Mouse (Mus musculus): ENCODE measurements around the gene 1700013F07Rik. TPM values are rescaled to one million over a fixed set of nuclear protein-coding genes. Genes with fewer than 3 reads are reported as not detected.

1700013F07Rik gene
- total and polyA plus RNA-seq, 2 experiments from 2014 or later: 1.3 to 3.1 TPM

DNA sequence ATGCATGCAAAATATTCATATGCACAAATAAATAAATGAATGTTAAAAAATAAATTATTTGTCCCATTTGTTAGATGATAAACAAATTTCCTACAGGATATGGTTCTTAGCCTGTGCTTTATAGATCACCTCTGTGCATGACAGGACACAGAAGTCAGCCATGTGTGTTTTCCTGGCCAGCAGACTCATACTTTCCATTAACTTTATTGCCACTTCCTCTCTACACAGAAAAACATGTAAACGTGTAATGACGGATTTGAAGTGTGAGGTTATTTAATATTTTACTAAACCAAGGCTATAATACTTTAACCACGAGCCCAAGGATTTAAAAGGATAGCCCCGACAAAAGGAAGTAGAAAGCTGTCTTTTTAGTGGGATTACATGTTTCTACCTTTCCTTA, 30.0 kb upstream of the 1700013F07Rik start:
- Histone ChIP-seq H3K9ac (replicated peaks; ENCODE audit: low read length) (no peak overlapping the region), H3K4me2 (ENCODE audit: low read depth, low read length) (no peak overlapping the region), H3K4me1 (ENCODE audit: insufficient read depth, low read length) (no peaks in the 10 kb centered on the region), H3K27me3 (ENCODE audit: insufficient read depth, low read length) (no peaks in the 10 kb centered on the region), H3K27ac (no peak overlapping the region), H3K4me3 (ENCODE audit: low read length) (no peak overlapping the region), H3K36me3 (ENCODE audit: insufficient read depth, low read length) (no peaks in the 10 kb centered on the region), H3K9me3 (ENCODE audit: low read length) (no peaks in the 10 kb centered on the region)
- TF ChIP-seq CTCF (IDR thresholded peaks at IDR 0.05; ENCODE audit: low read depth): no peak
- DNase-seq (ENCODE audit: low spot score) (no peak), ATAC-seq (no peak)
- 89% methylated on average over 4 of the region's 4 CpGs for WGBS

DNA sequence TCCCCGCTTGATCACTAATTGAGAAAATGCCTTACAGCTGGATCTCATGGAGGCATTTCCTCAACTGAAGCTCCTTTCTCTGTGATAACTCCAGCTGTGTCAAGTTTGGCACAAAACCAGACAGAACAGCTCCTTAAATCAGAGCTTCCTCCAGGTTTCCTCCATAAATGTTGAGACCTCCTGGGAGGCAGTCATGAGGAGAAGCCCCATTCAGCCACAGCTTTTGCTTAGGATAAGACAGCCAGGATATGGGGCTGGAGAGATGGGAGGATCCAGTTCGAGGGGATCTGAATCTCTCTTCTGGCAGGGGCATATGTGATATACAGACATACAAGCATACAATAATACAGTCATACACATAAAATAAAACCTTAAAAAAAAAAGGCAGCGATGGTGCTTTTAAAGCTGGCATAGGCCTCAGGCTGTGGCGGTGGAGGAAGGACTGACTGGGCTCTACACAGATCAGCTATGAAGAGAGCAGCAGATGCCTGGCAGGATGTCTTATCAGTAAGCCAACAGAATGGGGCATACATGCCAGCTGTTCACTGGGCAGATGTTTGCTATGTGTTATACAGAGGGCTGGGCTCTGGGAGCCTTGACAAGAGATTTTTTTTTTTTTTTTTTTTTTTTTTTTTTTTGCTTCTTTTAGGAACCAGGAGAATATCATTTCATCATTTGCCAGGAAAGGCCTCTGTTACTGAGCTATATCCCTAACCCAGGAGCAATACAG, 25.0 kb upstream of the 1700013F07Rik start:
- no peak overlapping the region for H3K9ac ChIP-seq (replicated peaks; ENCODE audit: low read length)
- no peak overlapping the region for H3K4me3 ChIP-seq (ENCODE audit: low read length)
- DNase-seq (ENCODE audit: low spot score): peak; percentile 8
- no peak for TF ChIP-seq CTCF (IDR thresholded peaks at IDR 0.05; ENCODE audit: low read depth)
- ATAC-seq: no peak; the same call in 1 of the 2 replicates
- H3K36me3 ChIP-seq (ENCODE audit: insufficient read depth, low read length): no peaks in the 10 kb centered on the region
- H3K4me2 ChIP-seq (ENCODE audit: low read depth, low read length): no peak overlapping the region
- no peaks in the 10 kb centered on the region for H3K27me3 ChIP-seq (ENCODE audit: insufficient read depth, low read length)
- peaks cover 6% of the 10 kb centered on the region for H3K4me1 ChIP-seq (ENCODE audit: insufficient read depth, low read length)
- no peaks in the 10 kb centered on the region for H3K9me3 ChIP-seq (ENCODE audit: low read length)
- WGBS: 73% methylated on average over 3 of the region's 4 CpGs
- no peak overlapping the region for H3K27ac ChIP-seq

DNA sequence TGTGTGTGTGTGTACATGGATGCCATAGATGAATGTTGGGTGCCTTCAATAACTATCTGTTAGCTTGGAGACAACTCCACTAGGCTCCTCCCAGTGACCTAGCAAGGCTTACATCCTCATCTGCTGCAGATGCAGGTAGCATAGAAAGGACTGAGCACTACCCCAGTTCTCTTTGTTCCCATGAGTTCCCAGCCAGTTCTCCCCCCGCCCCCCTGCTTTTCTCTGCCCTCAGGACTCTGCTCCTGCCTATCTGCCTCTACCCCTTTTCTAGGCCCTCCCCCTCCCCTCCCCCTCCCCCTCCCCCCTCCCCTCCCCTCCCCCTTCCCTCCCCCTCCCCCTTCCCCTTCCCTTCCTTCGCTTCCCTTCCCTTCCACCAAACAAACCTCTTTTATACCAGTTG, 23.8 kb upstream of the 1700013F07Rik start:
- DNase-seq (ENCODE audit: low spot score): no peak
- no peaks in the 10 kb centered on the region for H3K36me3 ChIP-seq (ENCODE audit: insufficient read depth, low read length)
- H3K4me2 ChIP-seq (ENCODE audit: low read depth, low read length): no peak overlapping the region
- WGBS: 60% methylated on average over 1 of the region's 2 CpGs
- no peak overlapping the region for H3K9ac ChIP-seq (replicated peaks; ENCODE audit: low read length)
- no peak overlapping the region for H3K27ac ChIP-seq
- peaks cover 6% of the 10 kb centered on the region for H3K4me1 ChIP-seq (ENCODE audit: insufficient read depth, low read length)
- no peaks in the 10 kb centered on the region for H3K27me3 ChIP-seq (ENCODE audit: insufficient read depth, low read length)
- no peak overlapping the region for H3K4me3 ChIP-seq (ENCODE audit: low read length)
- H3K9me3 ChIP-seq (ENCODE audit: low read length): no peaks in the 10 kb centered on the region
- no peak for ATAC-seq
- no peak for TF ChIP-seq CTCF (IDR thresholded peaks at IDR 0.05; ENCODE audit: low read depth)

DNA sequence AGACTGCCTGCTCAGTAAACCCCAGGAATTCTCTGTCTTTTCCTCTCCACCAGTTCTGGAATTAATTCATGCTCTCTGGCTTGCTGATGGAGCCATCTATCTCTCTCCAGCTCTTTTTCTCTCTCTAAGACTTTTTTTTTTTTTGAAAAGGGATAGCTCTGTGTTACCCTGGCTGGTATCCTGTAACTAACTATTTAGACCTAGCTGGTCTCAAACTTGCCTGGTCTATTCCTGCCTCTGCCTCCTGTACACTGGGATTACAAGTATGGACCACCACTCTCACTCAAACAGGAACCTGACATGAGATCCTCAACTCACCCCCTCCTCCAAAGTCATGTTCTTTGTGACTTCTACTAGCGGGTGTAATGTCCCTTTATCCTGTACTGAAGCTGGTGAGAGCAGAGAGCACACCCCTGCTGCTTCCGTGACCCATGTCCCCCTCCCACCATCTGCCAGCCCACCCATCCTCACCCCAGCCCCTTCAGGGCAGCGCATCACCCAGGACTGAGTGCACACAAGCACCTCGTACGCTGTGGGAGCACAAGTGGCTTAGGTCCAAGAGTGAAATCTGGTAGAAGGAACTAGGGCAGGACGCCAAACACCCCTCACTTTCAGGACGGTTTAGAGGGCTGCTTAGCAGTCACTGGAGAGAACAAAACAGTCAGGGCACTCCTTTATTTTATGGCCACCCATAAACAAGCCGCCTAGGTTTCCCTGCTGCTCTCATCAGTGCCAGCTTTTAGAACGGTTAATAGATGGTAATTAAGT, 23.1 kb upstream of the 1700013F07Rik start:
- peak; percentile 74 for ATAC-seq
- peak overlapping the region; percentile 33; the same call in 1 of the 2 replicates for H3K4me2 ChIP-seq (ENCODE audit: low read depth, low read length)

DNA sequence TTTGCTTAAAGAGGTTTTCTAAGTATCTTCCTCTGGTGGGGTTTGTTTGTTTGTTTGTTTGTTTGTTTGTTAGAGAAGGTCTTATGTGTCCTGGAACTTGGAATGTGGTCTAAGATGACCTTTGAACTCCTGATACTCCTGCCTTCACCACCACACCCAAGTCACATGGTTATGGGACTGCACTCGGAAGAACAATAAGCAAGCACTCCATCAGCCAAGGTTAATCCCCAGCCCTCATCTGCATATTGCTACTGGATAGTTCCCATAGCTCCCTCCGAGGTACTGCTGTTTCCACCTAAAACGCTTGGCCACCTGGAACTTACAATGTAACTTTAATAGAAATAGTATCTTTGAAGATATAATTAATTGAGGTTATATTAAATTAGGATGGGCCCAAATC, 20.5 kb upstream of the 1700013F07Rik start:
- WGBS: 68% methylated on average over 3 of the region's 3 CpGs
- no peak overlapping the region for H3K4me2 ChIP-seq (ENCODE audit: low read depth, low read length)

More for the DNA sequence above, 23.1 kb upstream of the 1700013F07Rik start:
- no peaks in the 10 kb centered on the region for H3K9me3 ChIP-seq (ENCODE audit: low read length)
- no peak overlapping the region for H3K9ac ChIP-seq (replicated peaks; ENCODE audit: low read length)
- DNase-seq (ENCODE audit: low spot score): peak; percentile 87
- TF ChIP-seq CTCF (IDR thresholded peaks at IDR 0.05; ENCODE audit: low read depth): no peak
- H3K27ac ChIP-seq: peak overlapping the region; percentile 32; the same call in 1 of the 2 replicates
- WGBS: 10% methylated on average over 9 of the region's 9 CpGs
- no peaks in the 10 kb centered on the region for H3K36me3 ChIP-seq (ENCODE audit: insufficient read depth, low read length)
- H3K4me1 ChIP-seq (ENCODE audit: insufficient read depth, low read length): peaks cover 6% of the 10 kb centered on the region
- H3K27me3 ChIP-seq (ENCODE audit: insufficient read depth, low read length): no peaks in the 10 kb centered on the region
- H3K4me3 ChIP-seq (ENCODE audit: low read length): no peak overlapping the region

DNA sequence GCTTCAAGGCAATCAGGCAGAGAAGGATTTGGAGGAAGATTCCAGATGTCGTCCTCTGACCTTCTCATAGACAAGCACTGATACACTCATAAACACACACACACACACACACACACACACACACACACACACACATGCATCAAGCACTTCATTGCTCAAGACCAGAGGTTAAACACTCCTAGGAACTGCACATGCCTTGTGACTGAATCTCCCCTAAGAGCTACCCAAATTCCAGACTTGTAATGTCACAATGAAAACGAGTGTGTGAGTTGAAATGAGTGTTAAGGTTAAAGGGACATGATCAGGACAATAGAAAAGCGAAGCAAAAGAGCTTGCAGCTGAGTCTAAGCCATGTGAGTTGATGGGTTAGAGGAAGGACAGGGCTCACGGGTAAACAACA, 15.7 kb upstream of the 1700013F07Rik start:
- TF ChIP-seq CTCF (IDR thresholded peaks at IDR 0.05; ENCODE audit: low read depth): no peak
- no peaks in the 10 kb centered on the region for H3K36me3 ChIP-seq (ENCODE audit: insufficient read depth, low read length)
- no peaks in the 10 kb centered on the region for H3K9me3 ChIP-seq (ENCODE audit: low read length)
- ATAC-seq (no peak), DNase-seq (ENCODE audit: low spot score) (no peak)
- H3K4me1 ChIP-seq (ENCODE audit: insufficient read depth, low read length): no peaks in the 10 kb centered on the region
- H3K4me2 ChIP-seq (ENCODE audit: low read depth, low read length): no peak overlapping the region
- no peak overlapping the region for H3K4me3 ChIP-seq (ENCODE audit: low read length)
- H3K9ac ChIP-seq (replicated peaks; ENCODE audit: low read length): no peak overlapping the region
- no peaks in the 10 kb centered on the region for H3K27me3 ChIP-seq (ENCODE audit: insufficient read depth, low read length)
- no peak overlapping the region for H3K27ac ChIP-seq
- 43% methylated on average over 4 of the region's 4 CpGs for WGBS

More for the DNA sequence above, 20.5 kb upstream of the 1700013F07Rik start:
- no peaks in the 10 kb centered on the region for H3K9me3 ChIP-seq (ENCODE audit: low read length)
- no peaks in the 10 kb centered on the region for H3K27me3 ChIP-seq (ENCODE audit: insufficient read depth, low read length)
- no peak overlapping the region for H3K9ac ChIP-seq (replicated peaks; ENCODE audit: low read length)
- no peak for ATAC-seq
- no peak for DNase-seq (ENCODE audit: low spot score)
- TF ChIP-seq CTCF (IDR thresholded peaks at IDR 0.05; ENCODE audit: low read depth): no peak
- H3K4me1 ChIP-seq (ENCODE audit: insufficient read depth, low read length): peaks cover 6% of the 10 kb centered on the region
- no peaks in the 10 kb centered on the region for H3K36me3 ChIP-seq (ENCODE audit: insufficient read depth, low read length)
- H3K4me3 ChIP-seq (ENCODE audit: low read length): no peak overlapping the region
- no peak overlapping the region for H3K27ac ChIP-seq
